Mouse (Mus musculus) adipocyte (in vitro differentiated cells): ENCODE data around the gene Mamdc2.
A peak's percentile ranks its signal among the peaks of the same experiment; 100 is the strongest.
"Not testable (repeated sequence)": the region's sequence is repeated elsewhere in the genome, so short reads cannot be mapped to it uniquely, and the experiment has no call there.

Source experiments
- DNase-seq: peaks from one replicate; pipeline ENCODE4 v3.0.0-alpha.2; 2016; ENCODE audit warnings: low spot score

Mamdc2 gene

DNA sequence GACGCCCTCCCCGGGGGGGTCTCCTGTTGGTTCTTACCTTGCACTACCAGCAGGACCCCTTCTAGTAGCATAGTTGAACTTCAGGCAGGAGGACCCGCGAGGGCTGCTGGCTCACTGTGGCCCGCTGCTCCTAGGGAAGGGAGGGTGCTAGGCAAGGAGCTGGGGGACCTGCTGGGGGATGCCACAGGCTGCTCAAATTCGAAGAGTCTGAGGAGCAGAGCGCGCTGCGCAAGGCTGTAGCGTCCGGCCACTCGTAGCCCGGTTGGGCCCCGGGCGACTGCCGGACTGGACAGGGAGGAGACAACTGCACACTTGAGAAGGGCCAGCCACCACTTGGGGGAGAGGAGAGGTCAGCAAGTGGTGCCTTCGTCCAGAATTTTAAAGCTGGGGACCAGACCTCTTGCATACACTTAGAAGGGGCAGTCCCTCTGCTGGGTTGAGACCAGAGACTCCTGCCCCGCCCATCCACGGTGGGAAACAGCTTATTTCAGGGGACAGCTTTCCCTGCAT lies at the start of gene Mamdc2:
Mamdc2 (minus strand) TSS at position 455 of the 510 bp plus-strand sequence.
- DNase-seq = peak; percentile 13

DNA sequence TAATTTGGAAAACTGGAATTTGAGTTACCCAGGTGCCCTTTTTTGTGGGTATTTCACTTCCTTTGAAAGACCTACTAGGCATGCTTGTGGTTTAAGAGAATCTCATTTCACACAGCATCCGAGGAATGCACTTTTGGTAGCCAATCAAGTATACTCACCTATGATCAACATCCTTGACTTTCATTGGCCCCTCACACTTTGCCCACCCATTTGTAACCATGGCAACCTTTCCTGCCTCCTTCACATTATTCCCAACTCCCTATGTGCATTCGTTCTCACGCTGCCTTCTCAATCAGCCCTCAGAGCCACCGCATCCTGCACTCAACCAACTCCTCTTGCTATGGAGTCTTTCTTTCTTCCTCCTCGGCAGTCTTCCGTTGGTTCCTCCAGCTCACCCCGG lies 49.8 kb upstream of the Mamdc2 start:
- no peak for DNase-seq

DNA sequence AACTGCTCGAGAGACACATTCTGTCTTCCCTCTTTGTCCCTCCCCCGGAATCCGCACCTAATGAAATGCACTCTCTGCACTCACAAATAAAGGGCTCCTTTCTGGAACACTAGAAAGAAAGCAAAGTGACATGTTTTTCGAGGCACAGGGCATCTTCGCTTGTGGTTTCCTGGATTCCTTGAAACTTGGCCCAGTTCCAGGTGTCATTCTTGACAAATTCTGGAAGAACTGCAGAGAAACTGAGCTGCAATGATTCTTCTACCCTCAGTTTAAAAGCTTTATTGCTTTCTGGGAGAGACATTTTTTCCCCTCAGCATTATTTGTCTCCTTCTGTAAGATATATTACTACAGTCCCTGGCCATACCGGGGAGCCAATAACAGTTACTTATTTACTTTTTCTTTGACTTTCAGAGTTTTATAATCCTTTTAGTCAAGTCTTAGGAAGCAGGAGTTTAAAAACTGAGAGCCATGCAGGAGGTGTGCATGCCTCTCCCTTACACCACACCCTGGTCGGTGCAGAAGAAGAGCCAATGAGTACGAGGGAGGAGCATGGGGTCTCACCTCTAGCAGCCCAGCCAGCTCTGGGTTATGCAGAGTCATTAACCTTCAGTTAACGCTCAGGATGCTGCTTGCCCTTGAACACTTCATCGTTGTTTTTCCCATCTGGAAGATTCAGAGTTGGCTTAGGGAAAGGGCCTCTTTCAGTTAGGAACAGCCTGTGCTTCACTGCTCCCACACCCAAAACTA lies 49.1 kb upstream of the Mamdc2 start:
- peak; percentile 68 for DNase-seq

DNA sequence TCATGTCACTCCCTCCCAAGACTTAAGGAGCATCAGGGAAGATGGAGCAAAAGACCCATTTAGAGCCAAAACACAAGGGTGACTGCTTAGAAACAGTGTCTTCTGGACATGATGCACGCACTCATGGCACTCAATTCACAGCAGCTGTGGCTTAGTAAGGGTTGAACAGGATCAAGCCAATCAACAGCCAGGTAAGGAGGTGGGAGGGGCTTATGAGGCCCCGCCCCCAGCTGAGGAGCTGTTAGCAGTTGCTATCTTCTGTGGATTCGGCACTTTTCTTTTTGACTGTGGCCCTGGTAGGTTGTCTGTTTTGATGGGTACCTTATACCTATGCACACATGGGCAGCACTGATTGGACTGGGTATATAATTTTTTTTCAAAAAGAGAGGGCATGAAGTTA lies 48.3 kb upstream of the Mamdc2 start:
- no peak for DNase-seq

DNA sequence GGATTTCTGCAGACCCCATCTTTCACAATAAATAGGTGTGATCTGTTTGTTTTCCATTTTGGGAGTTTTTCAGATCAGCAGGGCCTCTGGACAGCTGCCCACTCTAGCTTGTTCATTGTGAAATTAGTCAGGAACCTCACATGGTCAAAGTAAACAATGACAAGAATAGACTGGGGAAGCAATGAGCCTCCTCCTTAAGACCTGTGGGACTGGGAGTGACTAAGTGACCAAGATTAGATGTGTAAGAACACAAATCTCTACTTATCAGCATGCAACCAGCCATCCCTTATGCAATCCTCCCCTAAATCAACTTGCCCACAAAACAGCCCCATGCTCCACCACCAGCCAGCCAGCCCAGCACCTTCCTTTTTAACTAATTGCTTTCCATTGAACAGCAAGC lies 44.4 kb upstream of the Mamdc2 start:
- peak; percentile 64 for DNase-seq

DNA sequence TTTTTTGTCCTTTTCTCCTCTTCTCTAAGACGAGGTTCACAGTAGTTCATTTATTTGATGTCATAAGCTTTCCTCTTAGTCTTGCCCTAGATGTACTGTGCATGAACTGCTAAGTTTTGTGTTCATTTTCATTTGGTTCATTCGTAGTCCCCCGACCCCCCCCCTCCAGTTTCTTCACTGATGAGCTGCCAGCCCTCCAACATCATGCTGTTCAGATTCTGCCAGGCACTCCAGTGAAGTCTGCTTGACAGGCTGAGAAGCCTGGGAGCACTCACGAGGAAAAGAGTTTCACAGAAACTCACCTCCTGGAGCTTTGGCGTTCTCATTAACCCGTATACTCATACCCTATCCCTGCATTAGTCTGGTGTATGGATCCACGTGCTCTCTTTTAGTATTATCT lies 42.5 kb upstream of the Mamdc2 start:
- DNase-seq = not testable (repeated sequence)

DNA sequence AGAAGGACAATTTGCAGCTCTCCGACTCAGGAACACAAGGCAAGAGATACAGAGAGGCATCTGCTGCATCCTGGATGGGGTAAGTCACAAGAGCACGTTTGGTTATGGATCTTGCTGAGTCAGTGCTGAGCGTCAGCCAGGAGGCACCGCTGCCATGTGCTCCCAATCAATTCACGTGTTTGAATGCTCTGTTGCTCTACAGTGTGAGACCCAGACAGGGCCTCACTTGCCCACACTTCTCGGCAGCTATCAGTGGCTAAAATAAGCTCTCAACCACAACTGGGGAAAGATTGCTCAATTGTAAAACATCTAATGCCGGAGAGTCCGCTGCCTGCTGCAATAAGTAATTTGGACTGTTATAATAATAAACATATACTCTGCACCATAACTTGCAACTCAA lies 41.5 kb upstream of the Mamdc2 start:
- peak; percentile 73 for DNase-seq

DNA sequence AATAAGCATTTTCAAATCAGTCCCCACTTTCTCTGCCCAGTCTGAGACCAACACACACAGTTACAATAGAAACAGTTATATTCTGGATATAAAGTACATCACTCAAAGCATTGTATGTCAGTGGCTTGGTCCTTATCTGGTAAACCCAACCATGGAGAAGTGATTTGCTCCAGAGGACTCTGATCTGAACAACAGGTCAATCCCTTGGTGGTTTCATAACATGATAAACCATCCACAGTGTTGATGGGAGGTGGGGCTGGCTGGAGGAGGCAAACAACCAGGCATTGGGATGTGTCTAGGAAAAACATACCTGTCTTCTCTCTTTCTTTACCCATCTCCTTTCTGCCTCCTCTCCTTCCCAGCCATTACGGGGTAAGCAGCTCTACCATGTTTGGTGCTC lies 39.2 kb upstream of the Mamdc2 start:
- no peak for DNase-seq

DNA sequence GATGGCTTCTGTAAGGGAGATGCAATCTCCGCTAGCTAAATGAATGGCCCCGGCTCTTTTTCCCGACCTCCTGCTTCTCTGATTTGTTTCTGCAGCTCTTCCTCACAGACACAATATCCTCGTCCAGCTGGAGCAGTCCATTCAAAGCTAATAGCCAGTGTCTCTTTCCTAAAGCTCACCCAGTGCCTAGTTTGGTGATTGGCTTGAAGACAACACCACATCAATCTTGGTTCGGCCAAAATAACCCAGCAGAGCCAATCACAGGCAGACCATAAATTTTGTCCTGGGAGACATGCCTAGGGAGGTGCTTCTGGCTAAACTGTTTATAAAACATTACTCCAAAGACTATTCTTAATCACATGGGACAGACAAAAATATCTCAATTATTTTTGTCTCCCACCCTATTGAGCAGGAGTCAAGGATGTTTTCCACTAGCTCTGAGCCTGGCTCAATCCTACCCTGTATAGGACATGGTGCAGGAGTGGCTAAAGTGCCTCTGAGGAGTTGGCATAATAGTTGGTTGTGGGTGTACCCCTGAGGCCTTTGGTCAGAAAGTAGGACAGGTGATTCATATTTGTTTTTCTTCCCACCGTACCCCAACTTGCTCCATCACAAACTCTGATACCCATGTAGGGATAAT lies 38.5 kb upstream of the Mamdc2 start:
- DNase-seq = no peak

DNA sequence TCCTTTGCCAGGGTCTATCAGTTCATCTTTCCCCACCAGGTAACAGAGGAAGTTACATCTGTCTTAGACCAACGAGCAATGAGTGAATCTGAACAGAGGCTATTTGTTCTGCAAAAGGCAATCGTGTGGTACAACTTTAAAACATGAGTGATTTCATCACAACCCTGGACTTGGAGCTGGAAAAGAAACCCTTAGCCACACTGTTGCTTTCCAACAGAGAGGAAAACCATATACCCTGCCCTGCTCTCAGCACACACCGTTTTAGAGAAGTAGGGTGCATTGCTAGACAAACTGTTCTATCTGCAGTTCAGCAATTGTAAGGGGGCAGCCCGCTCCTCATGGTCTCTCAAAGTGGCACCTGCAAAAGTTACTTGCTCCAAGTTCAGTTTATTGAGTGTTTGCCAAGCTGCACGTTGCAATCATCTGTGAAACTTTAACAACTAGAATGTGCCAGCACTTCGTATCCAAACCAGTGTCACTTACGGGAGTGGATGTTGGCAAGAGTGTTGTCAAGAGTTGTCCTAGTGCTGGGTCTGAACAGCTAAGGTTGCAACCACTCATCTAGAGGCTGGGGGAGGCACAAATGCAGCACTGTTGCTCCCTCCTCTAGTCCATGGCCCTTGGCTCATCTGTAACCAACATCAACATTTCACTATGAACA lies 37.8 kb upstream of the Mamdc2 start:
- peak; percentile 59 for DNase-seq

DNA sequence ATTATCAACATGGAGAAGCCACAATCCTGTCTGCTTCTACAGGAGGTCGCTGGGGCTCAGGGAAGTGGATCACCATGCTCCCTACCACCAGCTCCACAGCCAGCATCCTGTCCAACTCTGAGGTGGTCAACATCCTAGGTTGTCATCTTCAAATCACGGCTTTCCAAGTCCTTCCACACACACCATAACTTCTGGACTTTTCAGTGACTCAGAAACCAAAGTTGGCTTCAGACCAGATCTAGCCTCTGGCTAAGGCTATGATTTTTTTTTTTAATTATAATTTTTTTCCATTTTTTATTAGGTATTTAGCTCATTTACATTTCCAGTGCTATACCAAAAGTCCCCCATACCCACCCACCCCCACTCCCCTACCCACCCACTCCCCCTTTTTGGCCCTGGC lies 34.3 kb upstream of the Mamdc2 start:
- DNase-seq = not testable (repeated sequence)

DNA sequence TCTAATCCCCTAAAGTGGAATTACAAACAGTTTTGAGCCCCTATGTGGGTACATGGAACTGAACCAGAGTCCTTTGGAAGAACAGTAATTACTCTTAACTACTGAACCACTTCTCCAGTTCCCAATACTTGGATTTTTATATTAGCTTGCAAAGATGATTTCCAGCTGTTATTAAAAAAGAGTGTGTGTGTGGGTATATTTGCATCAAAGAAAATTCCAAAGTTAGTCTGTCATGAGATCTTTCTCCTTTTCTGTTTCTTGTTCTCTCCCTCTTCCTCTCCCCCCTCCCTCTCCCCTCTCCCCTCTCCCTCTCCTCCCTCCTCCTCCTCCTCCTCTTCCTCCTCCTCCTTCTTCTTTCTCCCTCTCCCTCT lies 31.3 kb upstream of the Mamdc2 start:
- no peak for DNase-seq

DNA sequence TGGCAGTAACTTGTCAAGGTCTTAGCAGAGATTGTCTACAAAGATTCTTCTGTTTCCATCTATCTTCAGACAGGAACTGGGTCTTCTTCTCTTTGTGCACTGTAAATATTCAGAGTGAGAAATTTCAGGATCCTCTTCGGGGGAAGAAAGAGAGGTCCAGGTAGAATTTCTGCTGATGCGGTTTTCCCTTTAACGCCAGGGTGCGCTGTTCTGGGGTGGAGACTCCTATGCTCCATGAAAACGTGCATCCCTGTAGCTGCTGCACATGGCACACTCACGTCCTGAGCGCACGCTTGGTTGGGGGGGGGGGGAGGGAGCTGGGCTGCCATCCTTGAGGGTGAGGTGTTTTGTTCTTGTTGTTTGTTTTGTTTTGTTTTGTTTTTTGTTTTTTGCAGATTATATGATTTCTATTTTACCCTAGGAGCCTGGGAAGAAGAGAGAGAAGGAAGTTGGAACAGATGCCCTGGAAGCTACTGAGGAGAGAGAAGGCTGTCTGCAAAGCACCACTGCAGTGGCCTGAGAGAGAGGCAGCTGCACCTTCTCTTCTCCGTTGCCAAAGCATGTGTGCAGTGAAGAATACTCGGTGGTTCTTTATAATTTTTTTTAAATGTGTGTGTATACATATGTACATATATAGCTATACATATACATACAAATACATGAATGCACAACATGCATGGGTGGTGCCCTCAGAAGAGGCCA lies 30.8 kb upstream of the Mamdc2 start:
- no peak for DNase-seq

DNA sequence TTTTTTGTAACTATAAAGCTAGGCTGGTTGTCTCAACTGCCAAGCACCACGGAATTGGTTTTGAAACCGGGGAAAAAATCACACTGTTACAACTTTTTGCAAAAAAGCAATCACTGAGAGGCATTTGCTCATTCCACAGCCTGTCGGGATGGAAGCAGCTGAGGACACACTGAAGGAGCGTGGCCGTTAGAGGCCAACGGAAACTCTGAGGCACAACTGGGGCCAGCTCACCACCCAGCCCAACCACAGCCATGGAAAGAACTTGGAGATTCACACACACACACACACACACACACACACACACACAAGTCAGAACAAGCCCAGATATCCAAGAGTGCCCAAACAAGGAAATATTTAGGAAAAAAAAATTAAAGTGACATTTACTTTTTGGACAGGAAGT lies 29.6 kb upstream of the Mamdc2 start:
- DNase-seq = no peak

DNA sequence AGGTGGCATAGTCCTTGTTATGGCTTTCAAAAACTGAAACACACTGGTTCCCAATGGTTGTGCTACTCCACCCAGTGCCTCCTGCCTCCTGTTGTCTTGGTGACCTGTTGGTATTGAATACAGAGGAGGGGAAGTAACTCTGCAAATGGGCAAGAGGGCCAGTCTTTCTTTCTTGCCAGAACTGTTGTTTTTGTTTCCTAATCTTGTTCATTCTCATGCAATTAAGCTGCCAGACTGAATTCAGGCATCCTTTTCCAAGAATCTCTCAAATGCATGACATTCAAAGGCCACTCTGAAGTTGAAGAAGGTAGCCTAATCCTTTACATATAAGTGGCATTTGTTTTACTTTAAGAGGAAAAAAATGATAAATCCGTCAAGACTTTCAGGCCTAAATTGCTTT lies 19.6 kb upstream of the Mamdc2 start:
- peak; percentile 36 for DNase-seq

DNA sequence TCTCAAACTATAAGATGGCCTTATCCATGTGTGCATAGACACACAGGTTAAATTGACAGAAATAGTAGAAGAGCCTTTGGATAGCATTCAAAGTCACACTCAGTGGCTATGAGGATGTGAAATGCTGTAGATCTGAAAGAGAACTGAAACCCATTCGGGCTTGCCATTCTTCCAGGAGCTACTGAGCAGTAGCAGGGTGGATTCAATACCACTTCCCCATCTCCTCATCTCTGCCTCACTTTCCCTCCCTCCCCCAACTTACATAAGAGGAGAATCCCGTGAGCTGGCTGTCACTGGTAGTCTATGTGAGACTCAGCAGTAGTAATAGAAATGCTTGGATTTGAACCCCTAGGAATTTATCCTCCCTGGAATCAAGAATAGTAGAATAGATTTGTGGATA lies 18.8 kb upstream of the Mamdc2 start:
- DNase-seq = no peak

DNA sequence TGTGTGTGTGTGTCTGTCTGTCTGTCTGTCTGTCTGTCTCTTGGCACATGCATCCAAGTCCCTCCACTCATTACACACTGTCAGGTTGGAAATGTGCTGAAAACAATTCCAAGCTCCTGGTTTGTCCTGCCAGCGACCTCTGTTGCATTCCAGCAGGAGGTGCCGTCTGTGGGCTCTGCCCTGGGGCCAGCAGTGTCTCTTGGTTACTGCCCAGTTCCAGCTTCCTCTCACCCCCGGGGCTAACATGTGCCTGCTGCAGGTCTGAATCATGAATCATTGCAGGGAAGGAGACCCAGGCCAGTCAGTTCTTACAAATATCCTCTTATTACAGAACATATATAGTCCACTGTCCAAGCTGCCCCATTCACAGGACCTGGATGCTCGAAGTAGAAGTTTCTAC lies 9.2 kb upstream of the Mamdc2 start:
- DNase-seq = peak; percentile 16

DNA sequence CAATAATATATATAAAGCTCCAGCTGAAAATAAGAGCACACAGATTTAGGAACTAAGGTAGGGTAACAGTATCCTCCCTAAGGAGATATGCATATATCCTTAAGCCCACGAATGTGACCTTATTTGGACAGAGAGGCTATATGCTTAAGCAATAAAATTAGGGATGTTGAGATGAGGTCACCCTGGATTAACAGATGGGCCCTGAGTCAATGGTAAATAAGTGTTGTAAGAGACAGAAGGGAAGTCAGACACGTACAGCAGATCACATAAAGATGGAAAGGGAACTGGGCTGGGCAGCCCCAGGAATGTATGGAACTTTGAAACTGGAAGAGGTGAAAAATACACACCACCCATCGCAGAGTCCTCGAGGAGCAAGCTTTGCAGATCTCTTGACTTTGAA lies 3.1 kb upstream of the Mamdc2 start:
- no peak for DNase-seq

DNA sequence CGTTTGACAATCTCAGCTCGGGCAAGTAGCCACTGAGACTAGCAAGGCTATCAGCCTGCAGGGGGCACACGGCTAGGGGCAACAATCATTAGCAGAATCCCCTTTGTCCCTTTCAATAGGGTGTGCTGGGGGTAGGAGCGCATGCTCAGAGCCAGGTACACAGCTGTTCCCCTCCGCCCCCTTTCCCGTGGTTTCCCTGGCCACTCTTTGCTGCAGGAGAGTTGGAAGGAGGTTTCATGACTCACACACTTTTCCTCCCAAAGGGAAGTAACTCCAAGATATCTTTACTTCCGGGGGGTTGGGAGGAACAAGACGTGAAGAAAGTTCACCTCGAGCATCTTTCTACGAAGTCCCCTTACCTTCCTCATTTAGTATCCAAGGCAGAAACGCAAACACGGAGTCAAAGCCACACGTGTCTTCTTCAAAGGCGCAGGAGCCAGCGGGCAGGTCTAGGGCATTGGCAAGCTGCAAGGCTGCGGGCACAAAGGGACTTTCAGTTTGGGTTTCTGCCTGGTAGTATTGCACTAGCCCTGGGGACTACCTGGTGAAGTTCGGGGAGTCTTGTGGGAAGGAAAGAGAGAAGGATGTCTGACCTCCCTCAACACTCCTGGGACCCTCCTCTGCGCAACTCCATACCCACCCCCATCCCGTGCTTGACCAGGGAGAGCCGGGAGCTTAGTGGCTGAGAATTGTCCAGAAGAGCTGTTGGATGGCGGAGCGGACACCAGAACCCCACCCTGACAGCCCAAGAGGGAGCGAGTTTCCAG lies 838 bp downstream of the Mamdc2 start:
- peak; percentile 12 for DNase-seq

DNA sequence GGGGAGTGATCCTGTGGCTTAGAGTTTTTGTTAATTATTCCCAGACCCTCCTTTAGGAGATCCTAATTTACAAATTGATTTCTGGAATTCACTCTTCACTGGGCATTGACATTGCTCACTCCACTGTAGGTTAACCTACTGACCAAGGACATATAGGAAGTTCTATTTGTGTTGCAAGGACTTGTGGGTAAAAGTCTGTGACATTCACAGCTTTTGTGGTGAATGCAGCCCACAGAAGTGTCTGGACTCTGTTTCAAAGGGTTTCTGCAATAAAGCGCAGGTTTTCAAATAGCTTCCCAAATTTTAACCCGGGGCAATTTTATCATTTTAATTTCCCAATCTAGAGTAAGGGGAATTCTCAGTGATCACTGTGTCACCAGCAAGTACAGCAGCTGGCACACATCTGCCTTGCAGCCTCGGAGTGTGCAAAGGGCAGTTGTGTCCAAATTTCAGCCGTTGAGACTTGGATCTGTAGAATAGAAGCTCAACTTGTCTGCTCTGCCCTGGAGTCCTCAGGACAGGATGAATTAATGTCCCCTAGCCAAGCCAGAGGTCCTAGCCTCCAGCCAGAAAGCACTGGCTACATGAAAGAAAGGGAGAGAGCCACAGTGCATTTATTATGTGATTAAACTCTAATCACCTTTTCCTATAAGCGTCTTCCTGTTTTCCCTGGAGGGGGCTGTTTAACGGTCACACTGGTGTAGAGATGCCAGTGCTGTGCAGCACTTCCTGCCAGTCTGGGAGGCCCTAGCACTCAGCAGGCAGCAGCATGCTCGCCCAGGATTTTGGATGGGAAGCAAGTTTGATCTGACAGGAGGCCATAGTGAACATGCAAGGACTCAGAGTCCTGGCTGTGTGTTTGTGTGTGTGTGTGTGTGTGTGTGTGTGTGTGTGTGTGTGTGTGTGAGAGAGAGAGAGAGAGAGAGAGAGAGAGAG lies 3.1 kb downstream of the Mamdc2 start:
- DNase-seq = peak; percentile 51

DNA sequence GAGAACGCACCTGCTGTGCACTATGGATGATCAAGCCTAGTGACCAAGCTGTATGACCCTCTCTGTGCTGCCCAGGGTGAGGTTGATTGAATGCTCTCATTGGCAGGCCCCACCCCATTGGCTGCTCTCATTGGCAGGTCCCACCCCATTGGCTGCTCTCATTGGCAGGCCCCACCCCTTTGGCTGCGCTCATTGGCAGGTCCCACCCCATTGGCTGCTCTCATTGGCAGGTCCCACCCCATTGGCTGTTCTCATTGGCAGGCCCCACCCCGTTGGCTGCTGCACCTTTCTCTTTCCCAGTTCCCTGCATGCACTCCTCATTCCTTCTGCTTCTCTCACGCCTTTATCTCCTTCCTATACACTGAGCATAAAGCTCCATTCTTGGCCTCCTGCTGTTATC lies 12.5 kb downstream of the Mamdc2 start:
- no peak for DNase-seq
